Mouse (Mus musculus): ENCODE measurements at regions not wholly inside any gene's neighbourhood (a gene's known extent, or its start where the extent isn't known, plus 50 kb on each side); places are given as distances from the start of the nearest gene placed in this dataset.
A peak's percentile ranks its signal among the peaks of the same experiment; 100 is the strongest.

- intact Hi-C loops (cut with DNase I): no loop called here
- no peak for DNase-seq
Observed at GRCm38 (mm10) chr14:45964043-45964442, 306.1 kb upstream of the Ddhd1 start.

DNA sequence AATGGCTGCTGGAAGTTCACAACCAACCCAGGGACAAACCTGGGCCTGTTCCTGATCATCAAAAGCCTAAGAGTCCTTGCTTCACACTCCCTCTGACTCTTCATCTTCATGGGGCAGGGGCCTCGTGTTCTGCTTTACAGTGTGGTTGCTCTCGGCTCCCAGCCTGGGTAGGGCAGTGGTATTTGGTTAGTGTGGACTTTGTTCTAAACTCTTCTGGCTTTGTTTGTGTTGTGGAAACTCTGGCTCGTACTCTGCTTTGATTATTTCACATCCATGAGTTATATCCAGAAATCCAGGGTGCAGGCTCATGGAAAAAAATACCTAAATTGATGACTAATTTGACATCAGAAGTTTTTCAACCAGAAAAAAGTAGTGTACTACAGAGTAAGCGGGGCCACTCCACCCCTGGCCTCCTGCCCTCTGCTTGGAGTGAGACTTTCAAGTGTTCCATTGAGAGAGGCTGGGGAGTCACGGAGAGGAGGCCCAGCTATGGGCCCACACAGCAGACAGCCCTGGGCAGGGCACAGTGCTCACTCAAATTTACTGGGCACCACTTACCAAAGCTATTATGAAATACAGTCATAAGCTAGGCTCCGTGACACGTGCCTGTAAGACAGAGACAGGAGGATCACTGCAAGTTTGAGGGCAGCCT is 325.4 kb upstream of the Ddhd1 start:
- intact Hi-C loops (cut with DNase I): no loop called here

GRCm38 (mm10) chr14:45984135-45984892 is 326.4 kb upstream of the Ddhd1 start:
- DNase-seq: no peak
- intact Hi-C loops (cut with DNase I): no loop called here

More for the DNA sequence above, 325.4 kb upstream of the Ddhd1 start:
- no peak for DNase-seq

GRCm38 (mm10) chr14:45992041-45992869 is 334.3 kb upstream of the Ddhd1 start:
- intact Hi-C loops (cut with DNase I): loop anchor here (2.0 to 5.0 kb wide), 3 partner anchors 310 to 710 kb away; no protein-coding TSS in a partner anchor

GRCm38 (mm10) chr14:45992870-45993135 is 334.9 kb upstream of the Ddhd1 start:
- no peak for DNase-seq
- intact Hi-C loops (cut with DNase I): loop anchor here (1.0 to 5.0 kb wide), 5 partner anchors 309 to 730 kb away; no protein-coding TSS in a partner anchor

More at GRCm38 (mm10) chr14:45992041-45992869, 334.3 kb upstream of the Ddhd1 start:
- DNase-seq: peak; percentile 21 to 28

DNA sequence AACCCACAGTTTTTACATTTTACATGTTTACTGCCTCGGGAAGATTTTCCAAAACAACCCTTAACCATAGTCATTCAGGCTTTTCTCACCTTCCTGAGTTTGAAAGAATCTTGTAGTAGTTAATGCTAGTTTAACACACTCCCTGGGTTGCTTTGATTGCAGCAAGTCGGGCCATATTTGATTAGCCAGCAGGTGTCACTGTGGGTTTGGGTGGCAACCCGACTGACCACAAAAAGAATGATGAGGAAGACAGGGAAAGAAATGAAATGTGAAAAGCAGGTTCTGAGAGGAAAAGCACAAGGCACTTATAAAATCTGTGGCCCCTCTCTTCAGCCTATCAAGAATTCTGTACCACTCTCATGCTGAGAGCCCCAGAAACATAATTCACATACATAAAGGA is 335.7 kb upstream of the Ddhd1 start:
- intact Hi-C loops (cut with DNase I): loop anchor here (1.0 to 5.0 kb wide), 5 partner anchors 309 to 730 kb away; no protein-coding TSS in a partner anchor
- DNase-seq: peak; percentile 81 to 87

DNA sequence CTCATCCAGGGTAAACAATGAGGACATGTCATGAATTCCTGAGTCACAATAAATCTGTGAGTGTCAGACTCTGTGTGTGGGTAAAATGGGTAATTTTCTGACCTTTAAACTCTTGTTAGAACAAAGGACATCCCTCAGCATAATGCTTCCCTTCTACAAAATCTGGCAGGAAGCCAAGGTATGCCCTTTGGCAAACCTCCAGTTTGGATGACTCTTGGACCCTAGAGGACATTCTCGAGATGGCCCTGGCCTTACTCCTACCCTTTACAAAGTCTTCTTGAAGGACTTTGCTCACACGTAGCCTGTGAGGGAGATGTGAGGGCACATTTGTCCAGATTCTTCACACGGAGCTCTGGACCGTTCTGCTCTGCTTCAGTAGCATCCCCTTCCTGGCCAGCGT is 338.8 kb upstream of the Ddhd1 start:
- DNase-seq: peak; percentile 23 to 39
- intact Hi-C loops (cut with DNase I): no loop called here

DNA sequence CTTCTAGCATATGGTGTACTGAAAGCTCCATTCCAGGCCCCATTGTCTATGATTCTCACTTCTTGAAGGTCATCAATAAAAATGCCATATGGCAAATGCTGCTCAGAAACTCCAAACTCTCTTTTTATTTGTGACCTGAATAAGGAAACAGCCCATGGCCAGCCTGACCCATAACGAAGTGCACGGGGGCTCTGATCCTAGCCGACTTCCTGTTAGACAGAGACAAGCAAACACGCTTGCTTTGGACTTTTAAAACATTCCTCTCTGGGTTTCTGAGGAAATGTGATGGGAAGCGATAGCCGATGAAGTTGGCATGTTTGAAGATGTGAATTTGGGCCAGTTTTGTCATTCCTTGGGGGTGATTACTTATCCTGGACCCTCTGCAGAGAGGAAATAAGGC is 346.1 kb upstream of the Ddhd1 start:
- intact Hi-C loops (cut with DNase I): no loop called here

GRCm38 (mm10) chr14:46005307-46005706 is 347.4 kb upstream of the Ddhd1 start:
- DNase-seq: no peak
- intact Hi-C loops (cut with DNase I): no loop called here

More for the DNA sequence above, 346.1 kb upstream of the Ddhd1 start:
- no peak for DNase-seq

DNA sequence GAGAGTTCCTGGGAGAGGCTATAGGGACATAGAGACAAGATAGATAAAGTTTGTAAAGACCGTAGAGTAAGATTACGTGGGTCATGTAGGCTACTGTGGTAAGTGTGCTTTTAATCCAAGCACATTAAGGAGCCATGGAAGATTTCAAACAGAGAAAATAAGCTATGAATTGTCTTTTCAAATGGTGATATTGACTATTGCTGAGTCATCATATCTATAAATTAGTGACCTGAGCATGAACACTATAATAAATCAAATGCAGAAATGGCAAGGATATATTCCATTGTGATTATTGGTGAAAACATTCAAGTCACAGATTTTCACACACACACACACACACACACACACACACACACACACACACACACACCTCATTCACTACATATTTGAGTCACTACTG is 355.3 kb upstream of the Ddhd1 start:
- intact Hi-C loops (cut with DNase I): no loop called here
- no peak for DNase-seq

DNA sequence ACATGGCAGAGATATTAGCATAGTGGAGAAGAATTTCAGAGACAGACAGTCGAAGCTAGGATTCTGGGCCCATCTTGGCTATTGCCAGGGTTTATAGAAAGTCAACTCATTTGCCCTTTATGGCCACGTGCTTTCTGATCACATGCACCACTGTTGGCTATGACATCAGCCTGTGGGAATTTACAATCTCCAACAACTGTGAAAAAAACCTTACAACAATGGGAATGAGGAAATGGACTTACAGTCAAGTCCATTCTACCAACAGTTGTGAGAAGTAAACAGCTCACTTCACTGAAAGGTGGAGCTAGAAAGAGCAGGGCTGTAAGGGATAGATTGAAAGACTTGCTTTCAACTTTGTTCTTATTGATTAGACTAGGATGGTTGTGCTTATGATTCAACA is 356.1 kb upstream of the Ddhd1 start:
- DNase-seq: no peak

GRCm38 (mm10) chr14:46015682-46016400 is 357.9 kb upstream of the Ddhd1 start:
- intact Hi-C loops (cut with DNase I): no loop called here
- no peak for DNase-seq

More for the DNA sequence above, 356.1 kb upstream of the Ddhd1 start:
- intact Hi-C loops (cut with DNase I): no loop called here

GRCm38 (mm10) chr14:46016701-46017106 is 358.8 kb upstream of the Ddhd1 start:
- no peak for DNase-seq
- intact Hi-C loops (cut with DNase I): no loop called here

DNA sequence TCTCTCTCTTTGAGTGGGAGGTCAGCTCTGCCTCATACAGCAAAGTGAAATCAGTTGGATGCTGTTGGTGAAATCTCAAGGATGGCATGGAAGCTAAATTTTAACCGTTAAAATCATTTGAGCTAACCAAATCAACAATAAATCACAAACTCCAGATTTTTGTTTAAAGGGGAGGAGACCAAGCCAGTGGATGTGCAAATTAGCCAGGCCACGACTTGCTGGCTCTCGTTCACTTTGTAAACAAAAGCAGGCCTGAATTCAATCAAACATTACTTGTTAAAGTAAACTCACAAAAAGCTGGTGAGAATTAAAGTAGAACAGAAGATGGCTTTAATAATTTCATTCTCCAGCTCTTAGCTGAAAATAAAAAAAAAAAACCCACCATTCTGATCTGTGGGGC is 359.3 kb upstream of the Ddhd1 start:
- intact Hi-C loops (cut with DNase I): no loop called here
- no peak for DNase-seq

GRCm38 (mm10) chr14:46017976-46018375 is 360.0 kb upstream of the Ddhd1 start:
- DNase-seq: no peak

GRCm38 (mm10) chr14:46019240-46020025 is 359.8 kb upstream of the Gm15217 start:
- intact Hi-C loops (cut with DNase I): no loop called here
- DNase-seq: no peak

More at GRCm38 (mm10) chr14:46017976-46018375, 360.0 kb upstream of the Ddhd1 start:
- intact Hi-C loops (cut with DNase I): no loop called here

DNA sequence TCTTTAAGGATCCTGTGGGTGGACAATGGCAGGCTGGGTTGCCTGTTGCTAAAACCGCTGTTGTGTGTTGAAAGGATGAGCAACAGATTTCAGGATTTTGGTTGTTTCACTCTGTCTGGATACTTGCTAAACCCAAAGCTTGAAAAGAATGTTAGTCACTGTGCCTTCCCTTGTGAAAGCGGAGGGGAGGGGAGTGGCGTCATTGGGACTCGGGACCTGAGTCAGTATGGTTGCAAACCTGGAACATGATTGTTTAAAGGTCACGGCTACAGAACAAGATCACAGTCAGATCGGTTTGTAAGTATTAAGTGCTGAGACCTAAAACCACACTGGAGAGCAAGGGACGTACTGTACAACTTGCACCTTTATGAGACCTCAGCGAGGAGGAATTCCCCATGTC is 344.9 kb upstream of the Gm15217 start:
- DNase-seq: no peak
- intact Hi-C loops (cut with DNase I): no loop called here

GRCm38 (mm10) chr14:46060622-46061381 is 318.4 kb upstream of the Gm15217 start:
- peak; percentile 9 to 21 for DNase-seq
- intact Hi-C loops (cut with DNase I): no loop called here

Data from heart, postnatal 10 days (tissue).